Mouse (Mus musculus) liver, embryonic 14.5 days (tissue): ENCODE measurements around the gene Hmces. TPM values are rescaled to one million over a fixed set of nuclear protein-coding genes. Genes with fewer than 3 reads are reported as not detected.
A peak's percentile ranks its signal among the peaks of the same experiment; 100 is the strongest.

Experiments used
- ATAC-seq: fragments of 200-750 bp; cut with Nextera tagmentation; 2 replicates; pipeline ENCODE4 v1.8.0; 2017; ENCODE audit warnings: moderate number of reproducible peaks, mild to moderate bottlenecking, moderate library complexity; ENCODE audit not compliant: insufficient read depth
- DNase-seq, 3 experiments: peaks; one replicate each; pipeline ENCODE4 v3.0.0-alpha.2; 2012 to 2013; ENCODE audit warnings: low read depth in 3 of 3, low spot score in 3 of 3
- H3K27ac ChIP-seq: fragments of 300-500 bp; sonication (generic); 2 replicates; pipeline ENCODE4 v1.5.1; 2014; ENCODE audit warnings: moderate library complexity, mild to moderate bottlenecking, control low read depth, inconsistent platforms
- H3K27me3 ChIP-seq: fragments of 300-500 bp; sonication (generic); 2 replicates; pipeline ENCODE4 v1.6.1; 2014; ENCODE audit warnings: mild to moderate bottlenecking, low read length, moderate library complexity; ENCODE audit not compliant: control insufficient read depth, insufficient read depth
- H3K36me3 ChIP-seq: fragments of 300-500 bp; sonication (generic); replicated peaks from 2 replicates; pipeline ENCODE4 v1.6.1; 2014; ENCODE audit warnings: low read depth; ENCODE audit not compliant: control insufficient read depth, insufficient read depth
- H3K4me1 ChIP-seq, 2 experiments: fragments of 200-500 bp in 1 of 2; fragments of 300-500 bp in 1 of 2; sonication (generic) in 1 of 2; replicated peaks; 2 replicates each; pipeline ENCODE4 v1.6.1; 2012 to 2014; ENCODE audit warnings: antibody characterized with exemption in 1 of 2, inconsistent platforms in 1 of 2, low read length in 1 of 2; ENCODE audit not compliant: control insufficient read depth in 2 of 2, insufficient read depth in 2 of 2
- H3K4me2 ChIP-seq: fragments of 300-500 bp; sonication (generic); 2 replicates; pipeline ENCODE4 v1.6.1; 2014; ENCODE audit warnings: low read depth, mild to moderate bottlenecking, control low read depth, moderate library complexity
- H3K4me3 ChIP-seq, 2 experiments: fragments of 200-500 bp in 1 of 2; fragments of 300-500 bp in 1 of 2; sonication (generic) in 1 of 2; 2 replicates each; pipeline ENCODE4 v1.5.1; 2012 to 2014; ENCODE audit warnings: low read depth in 2 of 2, low read length in 2 of 2, mild to moderate bottlenecking in 2 of 2, control low read depth in 1 of 2, inconsistent platforms in 1 of 2, moderate library complexity in 1 of 2; ENCODE audit not compliant: insufficient read depth in 1 of 2
- H3K9ac ChIP-seq: fragments of 300-500 bp; sonication (generic); replicated peaks from 2 replicates; pipeline ENCODE4 v1.6.1; 2014; ENCODE audit warnings: mild to moderate bottlenecking, control low read depth, moderate library complexity
- H3K9me3 ChIP-seq: fragments of 300-500 bp; sonication (generic); 2 replicates; pipeline ENCODE4 v1.6.1; 2016; ENCODE audit warnings: low read length, mixed read lengths; ENCODE audit not compliant: control insufficient read depth
- CTCF ChIP-seq: IDR thresholded peaks from 2 replicates; pipeline ENCODE4 v1.5.1; 2016; ENCODE audit warnings: antibody characterized with exemption, low read depth, control low read depth
- EP300 ChIP-seq: IDR thresholded peaks from 2 replicates; pipeline ENCODE4 v1.6.1; 2016; ENCODE audit warnings: antibody characterized with exemption, low read depth
- WGBS: fragments of 180-500 bp; shearing (Covaris S2); extraction: QIAGEN DNeasy Blood & Tissue Kit; methylation state at CpG from one replicate; pipeline ENCODE4 v1.1.7; 2014; ENCODE audit not compliant: insufficient replicate concordance; 5-methylcytosine and 5-hydroxymethylcytosine counted together
- polyA plus RNA-seq, 2 experiments: library from polyadenylated mRNA; depleted of rRNA in 1 of 2; stranded (reverse) in 1 of 2; unstranded in 1 of 2; fragments of >200 nt; fragmentation: Nextera tagmentation in 1 of 2; extraction: Ambion mirVana in 1 of 2; gene quantifications; 2 replicates each; pipeline versions ENCODE4 v1.2.1 to v1.2.3; 2012 to 2014

Hmces gene
- polyA plus RNA-seq, 2 experiments: 11.0 to 13.5 TPM

- H3K27ac ChIP-seq: peak overlapping the region; percentile 47
- peaks cover 18% of the 10 kb centered on the region for H3K36me3 ChIP-seq
- no peaks in the 10 kb centered on the region for H3K27me3 ChIP-seq
- no peak overlapping the region for H3K4me3 ChIP-seq
- DNase-seq: no peak
- no peak for ATAC-seq
- no peak overlapping the region for H3K4me2 ChIP-seq
- no peak overlapping the region for H3K9ac ChIP-seq
- 69% methylated on average over 1 of the region's 1 CpGs for whole genome bisulfite sequencing
- H3K9me3 ChIP-seq: no peaks in the 10 kb centered on the region
- peaks cover 3 to 12% of the 10 kb centered on the region in 2 experiments; a peak in 3 of 4 replicates for H3K4me1 ChIP-seq
- TF ChIP-seq CTCF: no peak
- no peak for TF ChIP-seq EP300
Measured at GRCm38 (mm10) chr6:87886721-87887120, 27.0 kb upstream of the Hmces start.

- ATAC-seq (peak; percentile 98), DNase-seq (peak; percentile 96 to 97 (median 96))
- TF ChIP-seq EP300: no peak
- TF ChIP-seq CTCF: peak; percentile 99
- Histone ChIP-seq H3K4me3 (peak within 1 kb of the TSS; percentile 86 to 89), H3K9me3 (no peaks in the 10 kb centered on the region), H3K4me1 (peaks cover 3 to 12% of the 10 kb centered on the region in 2 experiments; a peak in 3 of 4 replicates), H3K9ac (peak within 1 kb of the TSS; percentile 91), H3K4me2 (peak within 1 kb of the TSS; percentile 92), H3K27ac (peak within 1 kb of the TSS; percentile 68), H3K27me3 (no peaks in the 10 kb centered on the region), H3K36me3 (peaks cover 27% of the 10 kb centered on the region)
- under 1% methylated on average over 31 of the region's 31 CpGs for WGBS
Measured at GRCm38 (mm10) chr6:87887594-87888233, 26.0 kb upstream of the Hmces start, which contains the start of gene Copg1. TSS of gene Copg1 (plus strand) at chr6:87887814.

GRCm38 (mm10) chr6:87893931-87894330, 19.8 kb upstream of the Hmces start:
- no peak for TF ChIP-seq EP300
- no peak for TF ChIP-seq CTCF
- ATAC-seq (no peak), DNase-seq (no peak)
- no peaks in the 10 kb centered on the region for H3K27me3 ChIP-seq
- H3K36me3 ChIP-seq: peaks cover 67% of the 10 kb centered on the region
- no peaks in the 10 kb centered on the region for H3K9me3 ChIP-seq
- no peak overlapping the region for H3K27ac ChIP-seq
- peaks cover 0 to under 1% of the 10 kb centered on the region in 2 experiments; a peak in 2 of 4 replicates for H3K4me1 ChIP-seq
- WGBS: 80% methylated on average over 7 of the region's 7 CpGs
- no peak overlapping the region for H3K9ac ChIP-seq
- H3K4me2 ChIP-seq: no peak overlapping the region
- no peak overlapping the region for H3K4me3 ChIP-seq

GRCm38 (mm10) chr6:87898028-87898427, 15.7 kb upstream of the Hmces start:
- Histone ChIP-seq H3K9ac (no peak overlapping the region), H3K4me3 (no peak overlapping the region), H3K27ac (no peak overlapping the region), H3K4me2 (no peak overlapping the region), H3K4me1 (no peaks in the 10 kb centered on the region), H3K36me3 (peaks cover 66% of the 10 kb centered on the region), H3K27me3 (no peaks in the 10 kb centered on the region), H3K9me3 (no peaks in the 10 kb centered on the region)
- 86% methylated on average over 10 of the region's 10 CpGs for WGBS
- ATAC-seq (no peak), DNase-seq (no peak)
- TF ChIP-seq EP300 (no peak), CTCF (no peak)

GRCm38 (mm10) chr6:87906632-87907031, 7.1 kb upstream of the Hmces start:
- H3K27ac ChIP-seq: no peak overlapping the region
- DNase-seq (no peak), ATAC-seq (no peak)
- no peak overlapping the region for H3K4me3 ChIP-seq
- H3K36me3 ChIP-seq: peaks cover 87% of the 10 kb centered on the region
- H3K4me2 ChIP-seq: no peak overlapping the region
- WGBS: 69% methylated on average over 5 of the region's 5 CpGs
- no peaks in the 10 kb centered on the region for H3K27me3 ChIP-seq
- no peak overlapping the region for H3K9ac ChIP-seq
- no peaks in the 10 kb centered on the region for H3K9me3 ChIP-seq
- TF ChIP-seq EP300 (no peak), CTCF (peak; percentile 68)
- H3K4me1 ChIP-seq: no peaks in the 10 kb centered on the region
